Mouse (Mus musculus): ENCODE data around the gene Olfr392.

The Olfr392 gene

DNA sequence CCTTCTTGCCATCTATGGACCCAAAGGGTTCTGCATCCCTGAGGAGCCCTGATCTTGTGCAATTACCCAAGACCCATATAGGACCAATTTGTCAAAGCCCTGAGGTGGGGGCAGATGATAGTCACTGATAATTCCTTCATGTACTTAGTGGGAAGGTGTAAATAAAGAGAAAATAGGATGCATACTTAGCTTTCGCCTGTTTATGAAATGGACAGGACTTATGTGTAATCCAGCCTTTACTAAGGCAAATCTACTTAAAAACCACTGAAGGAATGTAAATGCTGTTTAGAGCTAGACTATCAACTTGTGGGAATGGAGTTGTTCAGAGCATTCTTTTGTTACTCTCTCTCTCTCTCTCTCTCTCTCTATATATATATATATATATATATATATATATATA, at the start of gene Olfr392:
Gene Olfr392, minus strand, starts transcription at position 101 of the 400 bp plus-strand sequence.
- no peak for DNase-seq (ENCODE audit: low spot score in 2 of 2)

DNA sequence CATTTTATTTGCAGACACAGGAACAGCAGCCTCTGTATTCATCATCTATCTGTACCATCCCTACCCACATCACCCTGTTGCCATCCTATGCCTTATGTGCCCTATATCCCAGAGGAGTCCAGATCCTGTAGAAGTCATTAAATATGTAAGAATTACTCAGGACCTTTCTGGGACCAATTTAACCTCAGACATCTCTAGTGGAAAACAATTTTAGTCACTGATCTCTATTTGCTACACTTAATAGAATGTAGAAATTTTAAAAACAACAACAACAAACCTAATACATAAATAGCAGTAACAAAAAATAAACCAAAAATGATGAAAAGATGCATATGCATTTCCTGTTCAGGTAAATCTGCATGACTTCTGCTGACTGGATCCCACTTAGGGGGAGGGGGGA, 34.5 kb upstream of the Olfr392 start, which contains the start of gene Olfr393:
Gene Olfr393, minus strand, starts transcription at position 101 of the 400 bp plus-strand sequence.
- no peak for DNase-seq (ENCODE audit: low spot score in 2 of 2)

DNA sequence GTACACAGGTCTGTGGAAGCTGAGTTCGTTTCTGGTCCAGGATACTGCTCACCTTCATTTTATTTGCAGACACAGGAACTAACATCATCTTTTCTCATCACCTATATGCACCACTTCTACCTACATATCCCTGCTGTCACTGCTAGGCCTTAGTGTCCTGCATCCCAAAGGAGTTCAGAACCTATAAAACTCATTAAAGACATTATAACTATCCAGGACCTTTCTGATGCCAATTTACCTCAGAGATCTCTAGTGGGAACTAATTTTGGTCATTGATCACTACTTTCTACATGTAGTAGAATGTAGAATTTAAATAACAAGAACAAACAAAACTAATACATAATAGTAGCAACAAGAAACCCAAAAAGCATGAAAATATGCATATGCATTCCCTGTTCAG, 13.9 kb downstream of the Olfr392 start, which contains the start of gene Olfr391-ps:
Gene Olfr391-ps, minus strand, starts transcription at position 101 of the 400 bp plus-strand sequence.
- no peak for DNase-seq (ENCODE audit: low spot score in 2 of 2)

DNA sequence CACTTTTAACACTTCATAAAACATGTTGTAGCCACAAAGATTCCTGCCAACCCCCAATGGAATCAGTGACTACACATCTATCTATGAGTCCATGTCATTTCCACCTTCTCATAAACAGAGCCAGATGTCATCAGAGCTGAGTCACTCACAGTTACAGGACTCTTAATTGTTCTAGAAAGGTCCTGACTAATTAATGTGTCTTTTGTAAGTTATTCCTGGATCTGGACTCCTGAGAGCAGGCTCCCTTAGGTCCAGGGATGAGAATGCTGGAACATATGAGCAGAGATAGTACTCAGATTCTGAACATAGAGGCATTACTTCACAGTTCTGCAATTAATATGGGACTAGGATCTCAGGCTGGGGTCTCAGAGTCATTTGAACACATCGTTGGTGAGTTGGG, 34.2 kb downstream of the Olfr392 start, which contains the start of gene Olfr390:
Gene Olfr390, plus strand, starts transcription at position 301 of the 400 bp plus-strand sequence.
- no peak for DNase-seq (ENCODE audit: low spot score in 2 of 2)

DNA sequence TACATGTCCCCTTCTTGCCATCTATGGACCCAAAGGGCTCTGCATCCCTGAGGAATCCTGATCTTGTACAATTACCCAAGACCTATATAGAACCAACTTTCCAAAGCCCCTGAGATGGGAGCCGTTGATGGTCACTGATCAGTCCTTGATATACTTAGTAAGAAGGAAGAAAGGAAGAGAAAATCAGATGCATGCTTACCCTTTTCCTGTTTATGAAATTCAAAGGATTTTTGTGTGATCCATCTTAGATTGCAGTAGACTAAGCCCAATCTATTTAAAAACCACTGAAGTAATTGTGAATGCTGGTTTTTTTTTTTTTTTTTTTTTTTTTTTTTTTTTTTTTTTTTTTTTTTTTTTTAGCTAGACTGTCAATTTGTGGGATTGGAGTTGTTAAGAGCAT, 36.2 kb downstream of the Olfr392 start, which contains the start of gene Olfr389:
Gene Olfr389, minus strand, starts transcription at position 101 of the 400 bp plus-strand sequence.
- DNase-seq (ENCODE audit: low spot score in 2 of 2) = no peak
